In genomic region chr16:86823496-86823895, GRCm38 (mm10) we compare ENCODE assay signal across 20 mouse cellular contexts.
"Had no signal": no experiment of that assay in that cellular context is flagged by ENCODE, and none has a peak within 500 bp of the region (broad histone marks: within the 10 kb centered on the region; RNA-seq: fewer than 3 reads in every experiment).

No protein-coding gene starts in this region.

- H3K36me3 ChIP-seq: limb, embryonic 12.5 days; limb, embryonic 15.5 days; lung, embryonic 15.5 days had no signal

- H3K4me1 ChIP-seq: limb, embryonic 12.5 days; limb, embryonic 15.5 days had no signal

- H3K27ac ChIP-seq: kidney, postnatal 0 days; left cerebral cortex, adult 2 months; limb, embryonic 12.5 days; limb, embryonic 15.5 days; liver, embryonic 14.5 days; lung, embryonic 15.5 days; stomach, postnatal 0 days had no signal

- H3K9ac ChIP-seq: limb, embryonic 12.5 days; limb, embryonic 15.5 days; liver, embryonic 14.5 days; liver, postnatal 0 days; lung, embryonic 15.5 days had no signal

- H3K4me2 ChIP-seq: limb, embryonic 12.5 days; limb, embryonic 15.5 days; liver, embryonic 11.5 days; lung, embryonic 15.5 days; midbrain, embryonic 11.5 days had no signal

- DNase-seq: kidney, adult 18-20 months; kidney, postnatal 25 days; layer of hippocampus, postnatal 36 days; liver, postnatal 0 days; lung, postnatal 10 days; lung, postnatal 4 days; midbrain, embryonic 14.5 days; right cerebral cortex, postnatal 25 days; thymus, adult 2 months; thymus, postnatal 14 days; thymus, postnatal 4 days had no signal

- H3K9me3 ChIP-seq: limb, embryonic 12.5 days; limb, embryonic 15.5 days; lung, embryonic 15.5 days had no signal

- H3K4me3 ChIP-seq: left cerebral cortex, adult 2 months; limb, embryonic 12.5 days; limb, embryonic 15.5 days; lung, embryonic 15.5 days had no signal

- ATAC-seq: liver, postnatal 0 days had no signal

- H3K27me3 ChIP-seq: limb, embryonic 12.5 days; limb, embryonic 15.5 days; lung, embryonic 15.5 days had no signal
